Mouse (Mus musculus) left cerebral cortex, adult 6 months (tissue): ENCODE results near the gene Btbd35f15. TPM values are rescaled to one million over a fixed set of nuclear protein-coding genes. Genes with fewer than 3 reads are reported as not detected.

Experiments
- long read RNA-seq, 2 experiments: library from polyadenylated mRNA; unstranded; transcript quantifications; one replicate each; pipeline ENCODE4 v2.0.0; 2019 to 2020
- polyA plus RNA-seq: library from polyadenylated mRNA; unstranded; fragments of <200 nt; fragmentation: Nextera tagmentation; gene quantifications from 2 replicates; pipeline ENCODE4 v1.2.3, GENCODE M21; 2021

Gene Btbd35f15
- polyA plus RNA-seq, result not detected in 2 replicates
- long read RNA-seq, experiment 1, result 0 reads
- long read RNA-seq, experiment 2, result 0 reads

DNA sequence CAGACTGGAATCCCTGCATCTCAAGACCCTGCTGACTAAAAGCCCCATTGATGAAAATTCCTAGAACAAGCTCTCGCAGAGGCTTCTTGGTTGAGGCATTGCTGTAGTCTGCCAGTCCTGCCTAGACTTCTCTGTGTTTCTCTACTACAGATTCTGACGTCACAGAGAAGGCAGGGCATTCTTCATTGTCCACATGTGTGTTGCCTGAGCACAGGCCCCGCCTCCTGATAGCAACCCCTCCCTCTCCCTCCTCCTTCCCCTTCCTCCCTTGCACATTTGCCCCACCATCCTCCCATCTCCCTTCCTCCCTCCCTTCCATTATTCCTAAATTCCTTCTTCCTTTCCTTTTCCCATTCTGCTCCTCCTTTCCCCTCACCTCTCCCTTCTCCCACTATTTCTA is at the start of gene Btbd35f15:
Gene Btbd35f15, minus strand, starts transcription at position 101 of the 400 bp plus-strand sequence.

Other genes starting within 250 kb of the Btbd35f15 start
- not detected in 2 replicates for gene Btbd35f13, start 79.9 kb upstream of the Btbd35f15 start, polyA plus RNA-seq
- not detected in 2 replicates for gene Btbd35f14, start 125.0 kb upstream of the Btbd35f15 start, polyA plus RNA-seq